Mouse (Mus musculus) mature B cell (primary cell): ENCODE data around the gene Pex11g.

Experiments
- in situ Hi-C: fragments of 300-500 bp; cut with MboI; formaldehyde crosslinking; loops from 2 replicates; pipeline ENCODE4 v1.14.3; 2019

The Pex11g gene

GRCm38 (mm10) chr8:3415661-3416060, 51.8 kb downstream of the Pex11g start:
- in situ Hi-C loops = no loop called here

- in situ Hi-C loops = no loop called here
Measured at GRCm38 (mm10) chr8:3415259-3415658, 52.2 kb downstream of the Pex11g start.

GRCm38 (mm10) chr8:3414639-3415190, 52.8 kb downstream of the Pex11g start:
- in situ Hi-C loops = no loop called here

- in situ Hi-C loops = no loop called here
Measured at GRCm38 (mm10) chr8:3412816-3413215, 54.7 kb downstream of the Pex11g start.

GRCm38 (mm10) chr8:3411901-3412301, 55.6 kb downstream of the Pex11g start:
- in situ Hi-C loops = no loop called here

- in situ Hi-C loops = no loop called here
Measured at GRCm38 (mm10) chr8:3411085-3411484, 56.4 kb downstream of the Pex11g start.

GRCm38 (mm10) chr8:3407417-3407816, 60.1 kb downstream of the Pex11g start:
- in situ Hi-C loops = no loop called here
